Mouse (Mus musculus): ENCODE data around the gene Arhgdib.

Arhgdib gene

DNA sequence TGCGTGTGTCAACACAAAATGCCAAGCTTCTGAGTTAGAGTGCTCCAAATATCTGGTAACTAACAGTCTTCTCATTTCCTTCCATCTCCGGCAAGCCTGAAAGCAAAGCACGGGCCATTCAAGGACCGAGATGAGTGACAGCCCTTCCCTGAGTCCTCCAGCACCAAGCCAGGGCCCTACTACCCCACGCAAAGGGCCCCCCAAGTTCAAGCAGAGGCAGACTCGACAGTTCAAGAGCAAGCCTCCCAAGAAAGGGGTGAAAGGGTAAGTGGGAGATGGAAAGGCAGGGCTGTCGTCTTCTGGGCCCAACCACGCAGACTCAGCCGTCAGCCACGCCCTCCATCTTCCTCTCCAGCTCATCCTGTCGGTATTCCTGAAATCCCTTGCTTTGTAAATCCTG, 17.4 kb upstream of the Arhgdib start:
- POLR2A ChIA-PET: interaction anchor here in 2 of 4 experiments (1.2 to 2.7 kb wide), 3 partner anchors 52 to 156 kb away, joined by 3 to 6 read pairs (median 5); partner anchors contain the start of gene Hist4h4 (in 1 of the 2)

DNA sequence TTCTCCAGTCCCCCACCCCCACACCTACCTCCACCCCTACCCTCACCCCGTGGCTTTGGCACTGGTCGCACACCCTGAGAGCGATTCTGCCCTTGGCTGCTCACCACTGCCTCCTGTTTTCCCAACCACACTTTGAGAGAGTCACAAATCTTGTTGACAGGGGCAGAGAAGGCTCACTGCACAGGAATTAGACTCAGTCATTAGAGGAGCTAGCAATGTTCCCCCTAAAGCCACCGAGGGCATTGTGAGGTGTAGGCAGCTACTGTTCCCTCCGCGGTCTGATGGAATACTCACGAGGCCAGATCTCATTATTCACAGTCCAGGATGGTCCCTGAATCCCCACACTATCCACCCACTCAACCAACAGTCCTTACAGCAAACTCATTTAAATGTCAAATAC, 15.4 kb upstream of the Arhgdib start:
- ChIA-PET CTCF (interaction anchor here in 1 of 4 experiments (0.6 kb wide), 1 partner anchor 22 kb away, joined by 4 read pairs; no protein-coding TSS in a partner anchor), POLR2A (interaction anchor here in 2 of 4 experiments (0.9 to 2.7 kb wide), 4 partner anchors 100 to 154 kb away, joined by 3 to 6 read pairs (median 4); partner anchors contain the start of gene Hist4h4 (in 1 of the 2))

More for the DNA sequence above, 17.4 kb upstream of the Arhgdib start:
- CTCF ChIA-PET: no interaction called here

DNA sequence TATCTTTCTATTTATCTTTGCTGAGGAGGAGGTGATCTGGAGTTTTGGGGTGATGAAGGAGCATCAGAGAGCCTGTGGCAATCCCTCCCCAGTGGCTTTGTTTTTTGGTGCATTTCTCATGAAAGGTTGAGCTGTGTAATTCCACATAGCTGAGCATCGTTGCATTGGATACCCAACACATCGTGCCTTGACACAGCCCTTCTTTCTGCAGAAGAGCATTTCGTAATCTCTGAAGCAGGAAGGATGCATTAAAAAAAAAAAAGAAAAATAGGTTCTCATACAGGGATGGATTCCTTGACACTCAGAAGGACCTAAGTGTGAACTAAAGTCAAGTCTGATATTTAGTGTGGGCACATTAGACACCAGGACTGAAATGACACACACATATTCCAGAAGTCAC, 13.5 kb upstream of the Arhgdib start:
- POLR2A ChIA-PET: interaction anchor here in 1 of 4 experiments (0.7 kb wide), 1 partner anchor 309 kb away, joined by 3 read pairs; no protein-coding TSS in a partner anchor
- CTCF ChIA-PET: no interaction called here

DNA sequence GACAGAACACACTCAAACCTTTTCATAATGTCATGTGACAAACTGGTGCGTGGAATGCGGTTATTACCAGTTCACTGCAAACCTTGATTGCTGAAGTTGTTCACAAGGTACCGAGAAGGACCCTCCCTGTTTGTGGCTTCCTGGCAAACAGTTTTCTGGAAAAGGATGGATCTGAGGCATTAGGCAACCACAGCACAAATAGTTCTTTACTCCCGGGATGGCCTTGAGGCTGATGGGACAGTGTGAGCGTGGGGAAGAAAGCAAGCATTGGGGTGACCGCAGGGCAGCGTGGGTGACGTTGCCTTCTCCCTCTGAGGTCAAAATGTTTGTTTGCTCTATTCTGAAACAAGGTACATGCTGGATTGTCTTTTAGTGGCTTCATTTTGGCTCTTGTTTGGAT, 13.0 kb upstream of the Arhgdib start:
- ChIA-PET CTCF (no interaction called here), POLR2A (no interaction called here)

DNA sequence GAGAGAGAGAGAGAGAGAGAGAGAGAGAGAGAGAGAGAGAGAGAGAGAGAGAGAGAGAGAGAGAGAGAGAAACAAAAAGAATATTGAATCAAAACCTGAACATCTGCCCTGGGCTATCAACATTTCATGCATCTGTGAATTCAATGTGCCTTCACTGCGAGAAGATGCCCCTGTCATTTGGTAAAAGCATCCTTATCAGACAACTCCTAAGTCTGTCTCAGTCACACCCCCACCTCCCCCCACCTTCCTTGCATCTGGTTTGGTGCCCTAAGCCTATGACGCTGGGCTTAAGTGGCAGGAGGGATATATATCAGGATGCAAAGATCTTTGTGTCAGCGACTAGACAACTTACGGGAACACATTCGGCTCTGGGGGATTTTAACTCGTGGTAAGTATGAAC, 12.5 kb upstream of the Arhgdib start:
- POLR2A ChIA-PET: interaction anchor here in 1 of 4 experiments (0.7 kb wide), 1 partner anchor 298 kb away, joined by 5 read pairs; no protein-coding TSS in a partner anchor

DNA sequence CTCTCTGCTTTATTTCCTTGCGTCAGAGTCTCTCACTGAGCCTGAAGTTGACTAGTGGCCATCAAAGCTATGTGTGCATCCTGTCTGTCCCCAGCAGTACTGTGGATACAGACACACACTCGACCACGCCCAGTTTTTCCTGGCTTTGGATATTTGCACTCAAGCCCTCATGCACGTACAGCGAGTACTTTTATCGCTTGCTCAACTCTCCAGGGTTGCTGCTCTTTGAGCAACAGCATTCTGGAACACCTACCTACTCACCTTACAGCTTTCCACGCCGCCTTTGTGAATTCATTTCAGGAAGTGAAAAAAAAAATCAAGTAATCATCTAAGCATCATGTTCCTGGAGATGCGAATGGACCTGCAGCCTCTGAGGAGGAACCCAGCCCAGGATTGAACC, 11.2 kb upstream of the Arhgdib start:
- CTCF ChIA-PET: interaction anchor here in 2 of 4 experiments (0.6 to 0.8 kb wide), 2 partner anchors 11 to 28 kb away, joined by 3 read pairs; no protein-coding TSS in a partner anchor
- POLR2A ChIA-PET: interaction anchor here in 1 of 4 experiments (1.0 to 1.2 kb wide), 2 partner anchors 22 to 149 kb away, joined by 3 read pairs; no protein-coding TSS in a partner anchor

More for the DNA sequence above, 12.5 kb upstream of the Arhgdib start:
- CTCF ChIA-PET: no interaction called here

DNA sequence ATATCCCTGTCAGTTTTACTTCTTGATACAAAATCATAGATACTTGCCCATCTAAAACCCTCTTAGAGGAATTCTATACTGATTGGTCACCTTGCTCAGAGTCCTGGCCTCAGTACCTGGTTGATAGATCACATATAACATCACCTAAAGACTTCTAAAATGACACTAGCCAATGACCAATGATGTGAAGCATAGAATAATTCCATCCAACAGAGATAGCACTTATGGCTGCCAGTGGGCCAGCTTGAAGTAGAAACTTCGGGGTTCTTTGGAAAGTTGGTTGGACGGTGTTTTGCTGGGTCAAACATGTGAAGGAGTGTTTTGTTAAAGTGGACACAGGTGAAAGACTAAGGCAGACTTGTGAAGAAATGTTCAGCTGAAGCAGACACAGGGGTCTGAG, 8.5 kb upstream of the Arhgdib start:
- ChIA-PET POLR2A (interaction anchor here in 1 of 4 experiments (1.2 kb wide), 1 partner anchor 16 kb away, joined by 4 read pairs; no protein-coding TSS in a partner anchor), CTCF (no interaction called here)

DNA sequence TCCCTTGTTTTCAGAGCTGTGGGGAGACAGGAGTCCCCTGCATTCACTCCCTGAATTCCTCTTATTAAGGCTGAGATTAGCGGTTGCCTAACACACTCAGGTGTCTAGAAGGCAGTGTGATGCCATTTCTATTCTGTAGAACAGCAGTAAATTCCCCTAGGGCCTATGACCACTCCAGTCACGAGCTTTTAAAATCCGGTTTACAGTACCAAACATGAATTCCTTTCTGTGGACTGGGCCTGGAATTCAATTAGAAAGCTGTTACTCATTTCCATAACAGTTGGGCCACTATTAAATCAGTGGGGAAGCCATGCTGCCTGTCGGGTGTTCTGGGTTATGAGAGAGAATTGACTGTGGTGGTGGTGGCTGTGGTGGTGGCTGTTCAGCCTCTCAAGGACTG, 6.0 kb upstream of the Arhgdib start:
- CTCF ChIA-PET: interaction anchor here in 1 of 4 experiments (1.0 to 1.1 kb wide), 2 partner anchors 20 to 100 kb away, joined by 3 to 4 read pairs; no protein-coding TSS in a partner anchor
- POLR2A ChIA-PET: interaction anchor here in 2 of 4 experiments (0.6 to 1.3 kb wide), 2 partner anchors 143 to 144 kb away, joined by 3 to 4 read pairs; partner anchors contain the start of gene Hist4h4 (in 2 of the 2)

DNA sequence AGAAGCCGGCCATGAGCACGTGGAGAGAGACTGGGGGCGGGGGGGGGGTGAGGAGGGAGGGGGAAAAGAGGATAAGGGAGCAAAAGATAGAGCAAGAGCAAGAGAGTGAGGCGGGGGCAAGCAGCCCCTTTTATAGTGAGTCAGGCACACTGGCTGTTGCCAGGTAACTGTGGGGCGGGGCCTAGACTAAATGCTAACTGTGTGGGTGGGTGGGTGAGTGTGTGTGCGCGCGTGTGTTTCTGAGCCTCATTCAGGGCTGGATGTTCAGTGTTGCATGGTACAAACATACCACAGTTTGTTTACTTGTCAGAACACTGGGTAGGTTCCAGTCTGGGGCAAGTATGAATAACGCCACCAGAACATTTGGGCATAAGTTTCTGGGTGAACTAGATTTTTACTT, 5.2 kb upstream of the Arhgdib start:
- POLR2A ChIA-PET: no interaction called here
- CTCF ChIA-PET: no interaction called here

DNA sequence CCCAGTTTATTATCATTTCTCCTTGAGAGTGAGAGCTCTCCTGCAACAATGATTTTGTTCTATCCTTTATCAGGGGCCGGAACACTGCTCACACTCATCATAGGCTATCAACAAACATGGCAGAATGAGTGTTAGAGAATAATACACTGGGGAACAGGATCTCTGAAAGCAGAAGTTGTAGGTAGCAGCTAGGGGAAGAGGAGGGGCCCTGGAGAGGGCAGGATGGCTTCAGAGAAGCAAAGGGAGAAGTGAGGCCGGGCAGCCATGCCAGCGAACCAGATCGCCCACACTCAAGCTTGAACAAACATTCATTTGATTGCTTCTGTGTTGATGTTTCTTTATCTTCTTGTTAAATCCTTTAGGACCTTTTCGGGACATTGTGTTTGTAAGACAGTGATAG, 4.5 kb upstream of the Arhgdib start:
- POLR2A ChIA-PET: no interaction called here
- CTCF ChIA-PET: no interaction called here

DNA sequence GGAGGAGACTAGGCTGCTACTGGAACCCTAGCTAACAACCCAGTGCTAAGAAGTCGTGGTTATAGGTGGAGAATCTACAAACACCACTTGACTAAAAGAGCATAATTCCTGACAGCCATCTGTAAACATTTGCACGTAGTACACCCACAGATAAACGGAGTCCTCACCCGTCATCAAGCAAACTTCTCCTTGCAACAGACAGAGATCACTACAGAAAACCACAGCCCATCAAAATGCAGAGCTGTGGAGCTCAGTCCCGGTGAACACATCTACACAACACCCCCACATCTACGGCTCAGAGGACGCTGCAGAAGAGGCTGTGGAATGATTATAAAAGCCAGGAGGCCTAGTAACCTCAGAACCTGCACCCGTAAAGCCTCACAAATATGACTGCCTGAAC, 2.8 kb upstream of the Arhgdib start:
- CTCF ChIA-PET: no interaction called here
- POLR2A ChIA-PET: interaction anchor here in 2 of 4 experiments (0.8 to 1.6 kb wide), 3 partner anchors 140 to 141 kb away, joined by 3 to 5 read pairs (median 3); partner anchors contain the start of gene Hist4h4 (in 2 of the 2)

DNA sequence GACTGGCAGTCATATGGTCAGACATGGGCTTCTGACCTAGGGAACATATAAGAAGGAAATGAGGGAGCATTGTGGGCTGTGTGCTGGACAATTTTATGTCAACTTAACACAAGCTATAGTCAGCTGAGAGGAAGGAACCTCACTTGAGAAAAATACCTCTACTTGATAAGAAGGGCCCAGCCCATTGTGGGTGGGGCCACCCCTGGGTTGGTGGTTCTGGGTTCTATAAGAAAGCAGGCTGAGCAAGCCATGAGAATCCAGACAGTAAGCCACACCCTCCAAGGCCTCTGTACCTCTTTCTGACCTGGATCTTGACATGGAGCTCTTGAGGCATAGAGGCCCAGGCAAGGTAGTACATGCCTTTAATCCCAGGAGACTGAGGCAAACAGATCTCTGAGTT, 1.7 kb upstream of the Arhgdib start:
- ChIA-PET POLR2A (interaction anchor here in 1 of 4 experiments (1.3 kb wide), 1 partner anchor 139 kb away, joined by 3 read pairs; the partner anchor contains the start of gene Hist4h4), CTCF (no interaction called here)

DNA sequence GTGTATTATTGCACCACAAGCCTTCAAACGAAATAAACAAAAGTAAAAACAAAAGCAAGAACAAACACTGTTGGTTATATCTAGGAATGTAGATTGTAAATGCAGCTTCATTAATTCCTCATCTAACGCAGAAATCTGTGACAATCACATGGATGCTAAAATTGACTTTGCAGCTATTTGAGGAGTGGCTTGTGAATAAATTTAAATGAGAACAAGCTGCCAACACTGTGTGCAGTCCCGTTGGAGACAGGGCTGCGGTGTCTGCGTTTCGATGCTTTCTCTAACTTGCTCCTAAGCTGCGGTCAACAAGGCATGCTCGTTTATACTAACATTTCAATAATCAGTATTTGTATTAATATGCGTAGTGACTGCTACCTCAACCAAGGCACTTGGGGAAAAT, 581 bp upstream of the Arhgdib start:
- ChIA-PET CTCF (interaction anchor here in 1 of 4 experiments (0.6 to 0.8 kb wide), 2 partner anchors 11 to 38 kb away, joined by 3 read pairs; no protein-coding TSS in a partner anchor), POLR2A (interaction anchor here in 3 of 4 experiments (0.6 to 3.6 kb wide), 5 partner anchors 12 to 1071 kb away, joined by 3 to 13 read pairs (median 4); partner anchors contain the start of gene Hist4h4 (in 1 of the 3))

DNA sequence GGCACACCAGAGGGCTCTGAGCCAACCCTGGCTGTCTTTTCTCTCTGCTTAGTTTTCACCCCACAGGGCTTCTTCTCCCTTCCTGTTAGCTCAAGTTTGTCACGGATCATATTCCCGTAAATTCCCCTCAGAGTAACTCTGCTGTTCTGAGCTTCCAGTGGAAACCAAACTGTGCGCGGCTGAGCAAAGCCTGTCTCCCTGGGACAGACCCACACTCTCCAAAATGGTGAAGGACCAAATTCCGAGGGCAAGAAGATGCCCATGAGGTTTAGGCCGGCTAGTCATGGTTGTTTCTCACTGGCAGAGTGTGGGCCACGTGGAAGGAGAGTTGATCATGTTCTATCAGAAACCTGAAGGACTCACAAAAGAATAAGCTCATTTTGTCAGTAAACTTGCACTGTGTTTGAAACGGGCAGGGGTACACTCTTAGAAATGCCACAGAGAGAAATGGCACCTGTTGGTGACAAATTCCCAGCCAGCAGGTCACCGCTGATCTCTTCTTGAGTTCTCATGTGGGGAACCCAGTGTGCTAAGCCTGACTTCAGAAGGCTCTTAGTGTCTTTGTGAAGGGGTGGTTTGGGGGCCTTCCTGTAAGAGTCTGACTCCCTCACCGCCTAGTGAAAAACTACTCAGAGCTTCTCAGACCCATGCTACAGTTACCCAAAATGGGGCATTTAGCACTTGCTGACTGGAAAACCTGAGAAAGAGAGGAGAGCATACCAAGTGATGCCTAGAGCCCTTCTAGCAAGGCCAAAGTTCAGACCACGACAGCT, 1.3 kb downstream of the Arhgdib start:
- POLR2A ChIA-PET: interaction anchor here in 3 of 4 experiments (1.1 to 3.6 kb wide), 9 partner anchors 10 to 137 kb away, joined by 3 to 13 read pairs (median 5); partner anchors contain the start of gene Hist4h4 (in 1 of the 3)

DNA sequence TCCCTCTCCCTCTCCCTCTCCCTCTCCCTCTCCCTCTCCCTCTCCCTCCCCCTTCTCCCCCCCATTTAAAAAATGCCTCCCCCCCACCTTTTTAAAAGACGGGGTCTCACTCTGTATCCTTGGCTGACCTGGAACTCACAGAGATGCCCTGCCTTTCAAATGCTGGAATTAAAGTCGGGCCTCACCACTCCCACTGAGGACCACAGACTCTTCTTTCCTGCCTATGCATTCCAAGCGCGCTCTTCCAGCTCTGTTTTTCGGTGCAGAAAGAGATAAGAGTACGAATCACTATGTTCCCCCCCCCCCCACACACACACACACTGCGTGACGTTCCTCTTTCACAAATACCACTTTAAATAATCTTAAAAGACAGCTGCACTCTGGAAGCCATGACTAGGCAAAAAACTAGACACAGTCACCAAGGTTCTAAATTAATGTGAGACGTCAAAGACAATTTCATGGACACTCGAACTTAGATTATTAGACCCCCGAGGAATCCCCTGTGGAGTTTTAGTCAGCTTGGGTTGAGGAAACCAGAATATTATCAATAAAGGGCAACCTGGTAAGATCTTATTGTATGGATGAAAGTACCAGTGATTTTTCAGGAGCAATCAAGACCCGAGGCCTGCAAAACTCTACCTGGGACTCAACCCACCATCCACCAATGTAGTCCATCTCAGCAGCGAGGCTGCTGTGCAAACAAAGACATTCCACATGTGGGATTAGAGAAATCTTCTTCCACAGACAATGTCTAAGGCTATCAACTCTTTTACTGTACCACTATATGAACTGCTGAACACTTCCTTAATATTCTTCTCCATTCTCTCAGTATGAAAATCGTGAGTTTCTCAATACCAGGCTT, 2.1 kb downstream of the Arhgdib start:
- POLR2A ChIA-PET: interaction anchor here in 3 of 4 experiments (0.6 to 3.6 kb wide), 9 partner anchors 9 to 136 kb away, joined by 3 to 13 read pairs (median 3); partner anchors contain the start of gene Hist4h4 (in 2 of the 3)
- CTCF ChIA-PET: no interaction called here

More for the DNA sequence above, 1.3 kb downstream of the Arhgdib start:
- CTCF ChIA-PET: interaction anchor here in 2 of 4 experiments (0.6 to 1.5 kb wide), 2 partner anchors 20 to 340 kb away, joined by 3 to 4 read pairs; no protein-coding TSS in a partner anchor

DNA sequence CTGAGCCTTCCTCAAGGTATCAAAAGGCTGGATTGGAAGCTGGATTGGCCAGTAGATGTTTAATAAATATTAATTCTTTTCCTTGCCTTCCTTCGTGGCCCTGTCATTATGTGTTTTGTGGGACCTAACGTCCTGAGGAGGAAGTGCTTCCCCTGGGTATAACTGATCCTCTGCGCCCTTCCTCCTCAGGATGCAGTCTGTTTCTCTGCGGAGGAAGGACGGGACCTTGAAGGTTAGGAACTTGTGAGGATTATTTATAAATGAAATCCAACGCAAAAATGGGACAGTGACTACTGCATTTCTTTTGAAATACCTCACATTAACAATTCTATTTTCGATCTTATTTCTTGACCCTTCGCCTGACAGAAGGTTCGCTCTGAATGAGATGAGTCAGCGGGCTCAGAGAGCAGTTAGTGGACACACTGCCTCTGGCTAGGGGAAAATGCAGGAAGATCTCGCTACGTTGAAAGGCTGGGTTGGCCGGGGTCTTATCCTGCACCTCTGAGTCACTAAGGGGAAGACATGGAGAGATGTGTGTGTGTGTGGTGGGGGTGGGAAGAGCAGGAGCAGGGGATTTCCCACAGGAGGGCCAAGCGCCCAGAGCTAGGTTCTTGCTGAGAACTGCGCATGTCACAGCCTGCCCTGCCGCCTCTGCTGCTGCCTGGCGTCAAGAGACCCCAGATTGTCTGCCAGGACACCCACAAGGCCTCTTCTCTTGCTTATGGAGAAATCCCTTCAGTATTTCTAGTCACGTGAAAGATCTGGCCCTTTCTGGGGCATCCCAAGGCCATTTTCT, 3.2 kb downstream of the Arhgdib start:
- ChIA-PET POLR2A (interaction anchor here in 3 of 4 experiments (0.6 to 1.2 kb wide), 5 partner anchors 8 to 135 kb away, joined by 3 to 4 read pairs (median 3); partner anchors contain the start of gene Hist4h4 (in 2 of the 3)), CTCF (interaction anchor here in 2 of 4 experiments (1.0 to 1.1 kb wide), 2 partner anchors 60 to 91 kb away, joined by 3 read pairs; no protein-coding TSS in a partner anchor)

DNA sequence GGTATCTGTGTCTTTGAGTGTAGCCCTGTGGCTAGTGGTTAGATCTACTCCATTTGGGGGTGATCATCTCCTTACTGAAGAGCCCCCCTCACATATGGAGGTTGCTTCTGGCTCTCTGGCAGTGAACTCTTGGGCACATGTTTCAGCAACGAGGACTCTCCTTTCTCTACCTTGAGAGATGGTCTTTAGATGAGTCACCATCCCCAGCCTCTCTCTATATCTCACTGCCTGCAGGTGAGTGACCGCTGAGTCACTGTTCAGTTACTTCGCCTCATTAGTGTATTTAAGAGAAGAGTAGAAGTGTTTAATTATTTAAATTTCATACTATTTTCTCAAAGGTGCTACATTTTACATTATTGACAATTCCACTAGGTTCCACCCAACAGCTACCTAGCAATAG, 4.6 kb downstream of the Arhgdib start:
- POLR2A ChIA-PET: interaction anchor here in 1 of 4 experiments (1.5 to 1.6 kb wide), 2 partner anchors 110 to 133 kb away, joined by 3 to 5 read pairs; partner anchors contain the start of genes BC049715, Hist4h4 and Wbp11

DNA sequence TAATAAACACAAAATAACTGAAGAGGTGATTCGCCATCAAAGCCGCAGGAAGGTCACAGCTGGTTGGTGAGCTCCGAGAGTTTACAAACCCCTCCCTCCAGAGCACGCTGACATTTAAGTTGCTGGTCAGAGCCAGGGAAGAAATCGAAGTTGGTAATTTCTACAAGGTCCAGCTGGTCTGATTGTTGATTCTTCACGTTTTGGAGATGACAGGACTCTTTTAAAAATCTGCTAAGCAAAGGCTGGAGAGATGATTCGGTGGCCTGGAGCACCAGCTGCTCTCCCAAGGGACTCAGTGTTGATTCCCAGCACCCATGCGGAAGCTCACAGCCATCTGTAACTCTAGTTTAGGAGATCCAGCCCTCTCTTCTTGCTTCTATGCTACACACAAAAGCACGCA, 5.3 kb downstream of the Arhgdib start:
- ChIA-PET CTCF (no interaction called here), POLR2A (interaction anchor here in 1 of 4 experiments (1.5 to 1.6 kb wide), 2 partner anchors 109 to 132 kb away, joined by 3 to 5 read pairs; partner anchors contain the start of genes BC049715, Hist4h4 and Wbp11)

More for the DNA sequence above, 4.6 kb downstream of the Arhgdib start:
- CTCF ChIA-PET: no interaction called here

All from embryonic stem cell, embryonic (primary cell).